Mouse (Mus musculus): ENCODE results near the gene Tead2. TPM values are rescaled to one million over a fixed set of nuclear protein-coding genes. Genes with fewer than 3 reads are reported as not detected.
A peak's percentile ranks its signal among the peaks of the same experiment; 100 is the strongest.

Gene Tead2
- polyA plus RNA-seq, 1 experiment from 2014 or later = 337 TPM

GRCm38 (mm10) chr7:45193871-45194785 is 21.4 kb upstream of the Tead2 start:
- DNase-seq (ENCODE audit: extremely low spot score, low spot score) = no peak
- peaks cover 45% of the 10 kb centered on the region for H3K4me1 ChIP-seq
- H3K4me3 ChIP-seq = no peak overlapping the region
- peaks cover 68% of the 10 kb centered on the region for H3K27me3 ChIP-seq (ENCODE audit: poor library complexity, severe bottlenecking)
- H3K9me3 ChIP-seq = no peaks in the 10 kb centered on the region
- H3K27ac ChIP-seq = no peak overlapping the region
- no peaks in the 10 kb centered on the region for H3K36me3 ChIP-seq (replicated peaks)
- 81% methylated on average over 17 of the region's 17 CpGs for WGBS

GRCm38 (mm10) chr7:45195341-45196175 is 20.0 kb upstream of the Tead2 start:
- no peak for DNase-seq (ENCODE audit: extremely low spot score, low spot score)
- no peaks in the 10 kb centered on the region for H3K36me3 ChIP-seq (replicated peaks)
- H3K27me3 ChIP-seq (ENCODE audit: poor library complexity, severe bottlenecking) = peaks cover 62% of the 10 kb centered on the region
- WGBS = 55% methylated on average over 13 of the region's 13 CpGs
- H3K4me3 ChIP-seq = no peak overlapping the region
- peaks cover 45% of the 10 kb centered on the region for H3K4me1 ChIP-seq
- H3K9me3 ChIP-seq = no peaks in the 10 kb centered on the region
- H3K27ac ChIP-seq = peak overlapping the region; percentile 35; the same call in 1 of the 2 replicates

- Histone ChIP-seq H3K4me3 (no peak overlapping the region), H3K9me3 (no peaks in the 10 kb centered on the region), H3K36me3 (replicated peaks) (no peaks in the 10 kb centered on the region), H3K27me3 (ENCODE audit: poor library complexity, severe bottlenecking) (peaks cover 58% of the 10 kb centered on the region), H3K4me1 (peaks cover 42% of the 10 kb centered on the region), H3K27ac (no peak overlapping the region; the same call in 1 of the 2 replicates)
- WGBS = 84% methylated on average over 4 of the region's 4 CpGs
- no peak for DNase-seq (ENCODE audit: extremely low spot score, low spot score)
Measured at GRCm38 (mm10) chr7:45196176-45196535, 19.4 kb upstream of the Tead2 start.

GRCm38 (mm10) chr7:45196994-45197393 is 18.6 kb upstream of the Tead2 start:
- DNase-seq (ENCODE audit: extremely low spot score, low spot score) = no peak
- WGBS = 69% methylated on average over 5 of the region's 5 CpGs
- Histone ChIP-seq H3K27ac (no peak overlapping the region), H3K9me3 (no peaks in the 10 kb centered on the region), H3K4me1 (peaks cover 33% of the 10 kb centered on the region), H3K36me3 (replicated peaks) (no peaks in the 10 kb centered on the region), H3K4me3 (no peak overlapping the region), H3K27me3 (ENCODE audit: poor library complexity, severe bottlenecking) (peaks cover 51% of the 10 kb centered on the region)

GRCm38 (mm10) chr7:45198435-45198834 is 17.1 kb upstream of the Tead2 start:
- H3K36me3 ChIP-seq (replicated peaks) = no peaks in the 10 kb centered on the region
- peaks cover 57% of the 10 kb centered on the region for H3K27me3 ChIP-seq (ENCODE audit: poor library complexity, severe bottlenecking)
- H3K27ac ChIP-seq = no peak overlapping the region
- peak; percentile 66 for DNase-seq (ENCODE audit: extremely low spot score, low spot score)
- WGBS = 12% methylated on average over 5 of the region's 5 CpGs
- H3K9me3 ChIP-seq = no peaks in the 10 kb centered on the region
- H3K4me3 ChIP-seq = no peak overlapping the region
- H3K4me1 ChIP-seq = peaks cover 24% of the 10 kb centered on the region

GRCm38 (mm10) chr7:45198961-45199360 is 16.6 kb upstream of the Tead2 start:
- Histone ChIP-seq H3K4me1 (peaks cover 23% of the 10 kb centered on the region), H3K27ac (no peak overlapping the region), H3K4me3 (no peak overlapping the region), H3K36me3 (replicated peaks) (no peaks in the 10 kb centered on the region), H3K27me3 (ENCODE audit: poor library complexity, severe bottlenecking) (peaks cover 57% of the 10 kb centered on the region), H3K9me3 (no peaks in the 10 kb centered on the region)
- DNase-seq (ENCODE audit: extremely low spot score, low spot score) = no peak
- WGBS = 87% methylated on average over 11 of the region's 11 CpGs

- Histone ChIP-seq H3K27me3 (ENCODE audit: poor library complexity, severe bottlenecking) (peaks cover 43% of the 10 kb centered on the region), H3K4me1 (peaks cover 12% of the 10 kb centered on the region), H3K27ac (no peak overlapping the region), H3K36me3 (replicated peaks) (no peaks in the 10 kb centered on the region), H3K4me3 (no peak overlapping the region), H3K9me3 (no peaks in the 10 kb centered on the region)
- no peak for DNase-seq (ENCODE audit: extremely low spot score, low spot score)
- 64% methylated on average over 10 of the region's 10 CpGs for WGBS
Measured at GRCm38 (mm10) chr7:45202654-45203053, 12.9 kb upstream of the Tead2 start.

- H3K27ac ChIP-seq = peak within 1 kb of the TSS; percentile 88
- peak within 1 kb of the TSS; percentile 57 for H3K4me3 ChIP-seq
- 9% methylated on average over 44 of the region's 44 CpGs for WGBS
Measured at GRCm38 (mm10) chr7:45204380-45205143, 11.0 kb upstream of the Tead2 start, which contains the start of gene Ccdc155. Ccdc155 (minus strand) TSS chr7:45204892.

GRCm38 (mm10) chr7:45208260-45208659 is 7.3 kb upstream of the Tead2 start:
- H3K9me3 ChIP-seq = no peaks in the 10 kb centered on the region
- H3K36me3 ChIP-seq (replicated peaks) = no peaks in the 10 kb centered on the region
- H3K4me1 ChIP-seq = peaks cover 13% of the 10 kb centered on the region
- H3K27ac ChIP-seq = no peak overlapping the region
- DNase-seq (ENCODE audit: extremely low spot score, low spot score) = no peak
- no peak overlapping the region for H3K4me3 ChIP-seq
- peaks cover 62% of the 10 kb centered on the region for H3K27me3 ChIP-seq (ENCODE audit: poor library complexity, severe bottlenecking)
- WGBS = 81% methylated on average over 6 of the region's 6 CpGs

More at GRCm38 (mm10) chr7:45204380-45205143, 11.0 kb upstream of the Tead2 start, which contains the start of gene Ccdc155:
- DNase-seq (ENCODE audit: extremely low spot score, low spot score) = peak; percentile 99
- peaks cover 47% of the 10 kb centered on the region for H3K27me3 ChIP-seq (ENCODE audit: poor library complexity, severe bottlenecking)
- H3K4me1 ChIP-seq = peaks cover 5% of the 10 kb centered on the region
- no peaks in the 10 kb centered on the region for H3K36me3 ChIP-seq (replicated peaks)
- no peaks in the 10 kb centered on the region for H3K9me3 ChIP-seq

GRCm38 (mm10) chr7:45211070-45211469 is 4.5 kb upstream of the Tead2 start:
- WGBS = 80% methylated on average over 10 of the region's 10 CpGs
- Histone ChIP-seq H3K4me3 (no peak overlapping the region), H3K9me3 (no peaks in the 10 kb centered on the region), H3K27me3 (ENCODE audit: poor library complexity, severe bottlenecking) (peaks cover 57% of the 10 kb centered on the region), H3K27ac (no peak overlapping the region), H3K36me3 (replicated peaks) (no peaks in the 10 kb centered on the region), H3K4me1 (peaks cover 26% of the 10 kb centered on the region)
- no peak for DNase-seq (ENCODE audit: extremely low spot score, low spot score)

GRCm38 (mm10) chr7:45211851-45212251 is 3.7 kb upstream of the Tead2 start, which contains the start of gene Dkkl1:
Dkkl1 (minus strand) TSS chr7:45212147.
- peaks cover under 1% of the 10 kb centered on the region for H3K36me3 ChIP-seq (replicated peaks)
- peak within 1 kb of the TSS; percentile 21 for H3K4me3 ChIP-seq
- WGBS = 7% methylated on average over 17 of the region's 17 CpGs
- peaks cover 31% of the 10 kb centered on the region for H3K4me1 ChIP-seq
- no peak within 1 kb of the TSS for H3K27ac ChIP-seq
- peaks cover 55% of the 10 kb centered on the region for H3K27me3 ChIP-seq (ENCODE audit: poor library complexity, severe bottlenecking)
- H3K9me3 ChIP-seq = no peaks in the 10 kb centered on the region
- DNase-seq (ENCODE audit: extremely low spot score, low spot score) = no peak

GRCm38 (mm10) chr7:45212356-45212755 is 3.2 kb upstream of the Tead2 start:
- WGBS = 79% methylated on average over 7 of the region's 7 CpGs
- Histone ChIP-seq H3K4me1 (peaks cover 36% of the 10 kb centered on the region), H3K27ac (no peak overlapping the region), H3K9me3 (no peaks in the 10 kb centered on the region), H3K36me3 (replicated peaks) (peaks cover 6% of the 10 kb centered on the region), H3K4me3 (no peak overlapping the region), H3K27me3 (ENCODE audit: poor library complexity, severe bottlenecking) (peaks cover 55% of the 10 kb centered on the region)
- DNase-seq (ENCODE audit: extremely low spot score, low spot score) = no peak
